Mouse (Mus musculus): ENCODE measurements around the gene Nell2. TPM values are rescaled to one million over a fixed set of nuclear protein-coding genes. Genes with fewer than 3 reads are reported as not detected.

The Nell2 gene
- polyA plus RNA-seq, 1 experiment from 2014 or later, result 67.0 TPM

Other genes with a start within 250 kb of the Nell2 start
- 0.44 and 1.3 TPM in 2 replicates for gene Dbx2, start 127.4 kb upstream of the Nell2 start, polyA plus RNA-seq (2014; fragmentation: Nextera tagmentation; extraction: Ambion mirVana)

Measured in forebrain, embryonic 11.5 days (tissue).